Mouse (Mus musculus) cortical plate, adult 2 months (tissue): ENCODE measurements around the gene Chd9. TPM values are rescaled to one million over a fixed set of nuclear protein-coding genes. Genes with fewer than 3 reads are reported as not detected.
A peak's percentile ranks its signal among the peaks of the same experiment; 100 is the strongest.

ENCODE experiments used
- H3K27ac ChIP-seq: fragments of 200-500 bp; 2 replicates; pipeline ENCODE4 v1.5.1; 2012; ENCODE audit warnings: low read length, control low read depth, inconsistent platforms; ENCODE audit not compliant: insufficient read depth
- H3K4me1 ChIP-seq: fragments of 200-500 bp; 2 replicates; pipeline ENCODE4 v1.6.1; 2011; ENCODE audit warnings: low read length; ENCODE audit not compliant: control insufficient read depth, insufficient read depth
- H3K4me3 ChIP-seq: fragments of 200-500 bp; 2 replicates; pipeline ENCODE4 v1.5.1; 2011; ENCODE audit warnings: mild to moderate bottlenecking, low read length, control low read depth; ENCODE audit not compliant: insufficient read depth
- CTCF ChIP-seq: fragments of 200-500 bp; IDR thresholded peaks from 2 replicates; pipeline ENCODE4 v1.5.1; 2011; ENCODE audit warnings: mild to moderate bottlenecking, control low read depth, low read length; ENCODE audit not compliant: insufficient read depth; ENCODE audit errors: extremely low read depth
- POLR2A ChIP-seq: fragments of 200-500 bp; IDR thresholded peaks from 2 replicates; pipeline ENCODE4 v1.6.1; 2011; ENCODE audit warnings: mild to moderate bottlenecking, low read length, control low read depth; ENCODE audit not compliant: insufficient read depth; ENCODE audit errors: extremely low read depth
- polyA plus RNA-seq: library from polyadenylated mRNA; depleted of rRNA; stranded (reverse); fragments of >200 nt; gene quantifications from 2 replicates; pipeline ENCODE4 v1.2.3, GENCODE M21; 2012

Gene Chd9
- polyA plus RNA-seq, 1 experiment, result 291 TPM

DNA sequence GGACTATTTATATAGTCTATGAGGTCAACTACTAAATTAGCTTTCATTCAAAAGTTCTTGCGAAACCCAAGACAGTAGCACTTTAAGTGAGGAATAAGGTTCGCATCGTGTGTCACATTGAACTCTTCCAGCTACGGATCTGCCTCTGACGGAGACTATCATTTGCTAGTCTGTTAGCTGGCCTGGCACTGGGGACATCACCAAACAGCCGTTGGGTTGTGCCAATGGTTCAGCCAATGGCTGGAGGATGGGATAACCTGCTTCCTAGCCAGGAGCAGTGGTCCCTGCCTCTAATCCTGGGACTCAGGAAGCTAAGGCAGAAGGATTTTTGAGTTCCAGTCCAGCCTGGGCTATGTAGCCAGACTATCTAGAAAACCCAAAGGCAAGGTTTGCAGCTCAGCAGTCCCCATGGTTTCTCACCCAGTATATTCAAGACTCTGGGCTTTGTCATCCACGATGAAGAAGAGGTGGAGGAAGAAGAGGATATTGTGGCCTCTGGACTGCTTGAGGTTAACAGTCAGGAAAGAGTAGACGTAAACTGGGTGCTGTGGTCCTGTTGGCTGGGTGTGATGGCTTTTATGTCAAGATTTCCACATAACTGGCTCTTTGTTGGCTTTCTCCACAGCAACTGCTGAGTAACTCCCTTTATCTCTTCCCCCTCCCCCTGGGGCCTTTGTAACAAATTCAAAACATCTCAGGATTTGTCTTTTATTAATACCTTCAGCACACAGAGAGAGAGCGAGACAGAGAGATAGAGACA is 8.4 kb upstream of the Chd9 start:
- Histone ChIP-seq H3K27ac (no peak overlapping the region), H3K4me1 (no peaks in the 10 kb centered on the region), H3K4me3 (no peak overlapping the region)
- TF ChIP-seq POLR2A, result no peak
- no peak for TF ChIP-seq CTCF

DNA sequence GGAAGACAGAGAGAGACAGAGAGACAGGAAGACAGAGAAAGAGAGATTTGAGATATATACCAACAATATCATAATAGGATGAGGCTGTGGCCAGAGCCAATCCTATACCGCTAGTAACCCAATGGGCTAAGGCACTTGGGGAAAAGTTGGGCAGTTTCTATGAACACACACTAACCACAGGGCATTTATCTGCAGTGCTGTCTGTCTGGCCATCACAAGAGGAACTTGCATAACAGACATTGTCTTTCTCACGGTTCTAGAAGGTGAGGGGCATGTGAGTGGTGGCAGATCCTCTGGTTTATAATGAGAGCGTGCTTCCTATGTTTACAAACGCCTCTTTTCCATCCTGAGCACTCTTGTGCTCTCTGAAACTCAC is 7.8 kb upstream of the Chd9 start:
- no peak overlapping the region for H3K4me3 ChIP-seq
- TF ChIP-seq CTCF (no peak), POLR2A (no peak)
- no peaks in the 10 kb centered on the region for H3K4me1 ChIP-seq
- H3K27ac ChIP-seq, result no peak overlapping the region

- H3K4me1 ChIP-seq, result no peaks in the 10 kb centered on the region
- H3K4me3 ChIP-seq, result no peak overlapping the region
- no peak overlapping the region for H3K27ac ChIP-seq
- TF ChIP-seq CTCF (no peak), POLR2A (no peak)
These were observed 5.7 kb upstream of the Chd9 start for GRCm38 (mm10) chr8:90822443-90822842.

DNA sequence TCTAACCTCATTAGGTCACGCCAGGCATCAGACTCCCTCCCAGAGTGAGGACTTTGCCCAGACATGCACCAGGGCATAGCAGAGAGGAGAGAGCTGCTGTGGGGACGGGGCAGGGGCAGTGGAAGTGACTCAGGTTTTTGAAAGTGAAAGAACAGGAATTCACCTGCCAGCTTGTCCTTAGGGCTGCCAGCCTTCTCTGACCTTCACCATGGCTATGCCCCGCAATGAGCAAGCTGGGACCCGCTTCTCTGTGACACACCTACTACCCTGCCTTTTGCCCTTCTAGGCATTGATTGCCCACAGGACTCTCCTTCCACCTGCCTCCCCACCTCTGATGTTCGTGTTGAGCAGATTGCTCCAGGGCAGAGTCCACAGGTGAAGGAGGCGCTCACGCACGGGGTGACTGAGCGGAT is 2.7 kb upstream of the Chd9 start:
- Histone ChIP-seq H3K27ac (no peak overlapping the region), H3K4me1 (0 out of 2 replicates have a peak, but pooled peaks cover 1% of the 10 kb centered on the region), H3K4me3 (no peak overlapping the region)
- TF ChIP-seq POLR2A (no peak), CTCF (no peak)

DNA sequence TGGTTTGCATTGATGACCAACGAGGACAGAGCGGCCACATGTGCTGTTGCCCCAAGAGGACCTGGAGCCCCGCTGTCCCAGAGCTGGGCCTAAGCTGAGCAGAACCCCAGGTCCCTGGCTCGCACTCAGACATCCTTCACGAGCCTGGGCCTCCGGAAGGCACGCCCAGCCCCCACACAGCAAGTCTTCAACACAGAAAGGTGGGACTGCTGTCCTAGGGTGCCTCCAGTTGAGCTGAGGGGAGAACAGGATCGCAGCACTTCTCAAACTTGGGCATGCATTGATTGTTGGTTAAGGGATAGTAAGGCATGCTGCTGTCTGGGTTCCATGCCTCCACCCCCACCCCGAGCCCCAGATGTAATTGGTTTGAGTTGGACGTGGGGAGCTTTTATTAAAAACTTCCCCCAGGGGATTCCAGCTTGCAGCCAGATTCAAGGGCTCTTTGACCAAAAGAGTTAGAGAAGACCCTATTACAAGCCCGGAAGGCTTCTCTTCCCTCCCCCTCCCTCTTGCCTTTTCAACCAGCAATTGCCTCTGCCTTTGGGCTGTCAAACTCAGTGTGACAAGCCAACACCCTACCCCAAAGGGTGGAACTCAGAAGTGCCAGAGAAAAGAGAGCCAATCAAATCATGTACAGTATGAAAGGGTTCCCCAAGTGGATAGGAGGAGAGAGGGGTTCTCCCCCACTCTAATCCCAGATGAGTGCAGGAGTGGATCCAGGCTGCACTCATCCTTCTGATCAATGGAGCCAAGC is 1.0 kb downstream of the Chd9 start:
- Histone ChIP-seq H3K4me3 (peak overlapping the region; percentile 78), H3K27ac (peak overlapping the region; percentile 74), H3K4me1 (peaks cover 1% of the 10 kb centered on the region; the same call in 1 of the 2 replicates)
- TF ChIP-seq POLR2A (no peak), CTCF (no peak)

- Histone ChIP-seq H3K4me3 (peak overlapping the region; percentile 78), H3K27ac (no peak overlapping the region), H3K4me1 (peaks cover 1% of the 10 kb centered on the region; the same call in 1 of the 2 replicates)
- TF ChIP-seq CTCF, result no peak
- no peak for TF ChIP-seq POLR2A
These were observed 1.7 kb downstream of the Chd9 start for GRCm38 (mm10) chr8:90829825-90830224.

DNA sequence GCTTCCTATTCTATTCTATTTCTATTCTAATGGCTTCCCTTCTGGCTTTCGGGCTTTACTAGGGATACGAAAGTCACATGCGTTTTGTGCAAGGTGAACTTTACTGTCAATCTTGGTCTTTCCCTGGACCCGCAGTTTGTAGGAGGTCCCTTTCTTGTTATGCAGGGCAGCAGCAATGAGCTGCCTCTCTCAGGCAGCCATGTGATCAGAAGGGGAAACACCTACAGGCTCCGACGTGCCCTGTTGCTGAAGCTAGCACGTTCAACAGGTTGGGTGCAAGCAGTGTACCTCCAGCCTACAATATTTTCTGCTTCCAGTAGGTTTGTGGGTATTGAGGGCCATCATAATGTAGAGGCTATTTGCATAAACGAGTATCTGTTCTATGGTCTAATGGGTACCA is 2.8 kb downstream of the Chd9 start:
- TF ChIP-seq CTCF (no peak), POLR2A (no peak)
- H3K27ac ChIP-seq, result no peak overlapping the region
- H3K4me1 ChIP-seq, result peaks cover 1% of the 10 kb centered on the region; the same call in 1 of the 2 replicates
- no peak overlapping the region for H3K4me3 ChIP-seq

- no peak overlapping the region for H3K4me3 ChIP-seq
- no peak overlapping the region for H3K27ac ChIP-seq
- H3K4me1 ChIP-seq, result peaks cover 1% of the 10 kb centered on the region; the same call in 1 of the 2 replicates
- no peak for TF ChIP-seq POLR2A
- no peak for TF ChIP-seq CTCF
These were observed 4.6 kb downstream of the Chd9 start for GRCm38 (mm10) chr8:90832576-90833289.

DNA sequence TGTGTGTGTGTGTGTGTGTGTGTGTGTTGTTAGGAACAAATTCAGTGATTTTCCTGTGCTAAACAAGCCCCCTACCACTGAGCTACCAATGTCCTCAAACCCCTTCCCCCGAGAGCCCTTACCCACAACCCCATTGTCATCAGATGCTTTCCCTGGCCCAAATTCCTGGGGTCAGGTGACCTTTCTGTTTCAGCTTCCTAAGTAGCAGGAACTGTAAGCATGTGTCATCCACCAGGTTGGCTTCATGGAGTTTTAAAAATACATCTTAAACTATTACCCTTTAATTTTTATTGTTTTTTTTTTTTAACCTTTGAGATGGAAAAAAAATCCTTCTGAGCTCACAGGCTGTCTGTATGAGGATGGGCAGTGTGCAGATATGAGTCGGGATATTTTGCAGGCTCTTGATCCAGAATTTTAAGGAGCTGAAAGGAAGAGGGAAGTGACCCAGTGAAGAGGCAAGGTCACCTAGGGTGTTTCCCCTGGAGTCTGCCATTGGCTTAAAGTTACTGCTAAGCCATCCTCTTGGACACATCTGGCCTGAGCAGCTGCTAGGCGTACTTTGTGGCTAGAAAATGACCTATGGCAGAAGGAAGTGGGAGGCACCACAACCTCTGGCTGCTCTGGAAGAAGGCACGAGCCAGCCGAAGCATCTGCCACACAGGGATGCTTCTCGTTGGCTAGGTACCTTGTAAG is 5.6 kb downstream of the Chd9 start:
- Histone ChIP-seq H3K4me3 (no peak overlapping the region), H3K4me1 (peaks cover 1% of the 10 kb centered on the region; the same call in 1 of the 2 replicates), H3K27ac (no peak overlapping the region)
- TF ChIP-seq POLR2A, result no peak

GRCm38 (mm10) chr8:90834321-90834672 is 6.1 kb downstream of the Chd9 start:
- Histone ChIP-seq H3K4me3 (no peak overlapping the region), H3K4me1 (peaks cover 1% of the 10 kb centered on the region; the same call in 1 of the 2 replicates)

More at GRCm38 (mm10) chr8:90834321-90834672, 6.1 kb downstream of the Chd9 start:
- TF ChIP-seq POLR2A (no peak), CTCF (no peak)
- H3K27ac ChIP-seq, result no peak overlapping the region
